Mouse (Mus musculus) stomach, embryonic 14.5 days (tissue): ENCODE results near the gene Olfr811. TPM values are rescaled to one million over a fixed set of nuclear protein-coding genes. Genes with fewer than 3 reads are reported as not detected.

Experiments
- polyA plus RNA-seq: library from polyadenylated mRNA; unstranded; fragments of >200 nt; fragmentation: Nextera tagmentation; extraction: Ambion mirVana; gene quantifications from 2 replicates; pipeline ENCODE4 v1.2.1, GENCODE M21; 2014

The Olfr811 gene
- polyA plus RNA-seq, 1 experiment from 2014 or later = not detected

Other genes with a start within 250 kb of the Olfr811 start
- not detected in 2 replicates for gene Olfr794, start 236.7 kb downstream of the Olfr811 start, polyA plus RNA-seq
- gene Olfr796, start 191.8 kb downstream of the Olfr811 start, polyA plus RNA-seq = not detected in 2 replicates
- not detected in 2 replicates for gene Olfr798, start 176.5 kb downstream of the Olfr811 start, polyA plus RNA-seq
- not detected in 2 replicates for gene Olfr799, start 166.9 kb downstream of the Olfr811 start, polyA plus RNA-seq
- gene Olfr800, start 146.7 kb downstream of the Olfr811 start, polyA plus RNA-seq = not detected in 2 replicates
- gene Olfr801, start 130.5 kb downstream of the Olfr811 start, polyA plus RNA-seq = not detected in 2 replicates
- gene Olfr802, start 116.2 kb downstream of the Olfr811 start, polyA plus RNA-seq = 0.06 TPM in 1 of 2 replicates, not detected in the other
- not detected in 2 replicates for gene Olfr803, start 110.1 kb downstream of the Olfr811 start, polyA plus RNA-seq
- gene Olfr804, start 101.2 kb downstream of the Olfr811 start, polyA plus RNA-seq = not detected in 2 replicates
- not detected in 2 replicates for gene Olfr805, start 75.0 kb downstream of the Olfr811 start, polyA plus RNA-seq
- not detected in 2 replicates for gene Olfr806, start 62.5 kb downstream of the Olfr811 start, polyA plus RNA-seq
- not detected in 2 replicates for gene Olfr807, start 46.6 kb downstream of the Olfr811 start, polyA plus RNA-seq
- gene Olfr808, start 38.9 kb downstream of the Olfr811 start, polyA plus RNA-seq = not detected in 2 replicates
- not detected in 2 replicates for gene Olfr809, start 29.8 kb downstream of the Olfr811 start, polyA plus RNA-seq
- gene Olfr810, start 9.5 kb downstream of the Olfr811 start, polyA plus RNA-seq = not detected in 2 replicates
- gene Olfr812, start 41.7 kb upstream of the Olfr811 start, polyA plus RNA-seq = not detected in 2 replicates
- gene Olfr813, start 51.0 kb upstream of the Olfr811 start, polyA plus RNA-seq = not detected in 2 replicates
- not detected in 2 replicates for gene Olfr814, start 75.5 kb upstream of the Olfr811 start, polyA plus RNA-seq
- not detected in 2 replicates for gene Olfr815, start 101.5 kb upstream of the Olfr811 start, polyA plus RNA-seq
- not detected in 2 replicates for gene Olfr816, start 111.2 kb upstream of the Olfr811 start, polyA plus RNA-seq
- not detected in 2 replicates for gene Olfr818, start 144.7 kb upstream of the Olfr811 start, polyA plus RNA-seq
- gene Olfr819, start 162.9 kb upstream of the Olfr811 start, polyA plus RNA-seq = not detected in 2 replicates
- not detected in 2 replicates for gene Olfr247, start 171.7 kb upstream of the Olfr811 start, polyA plus RNA-seq
- gene Gm10310, start 180.7 kb upstream of the Olfr811 start, polyA plus RNA-seq = not detected in 2 replicates
- not detected in 2 replicates for gene Olfr820, start 208.2 kb upstream of the Olfr811 start, polyA plus RNA-seq
- not detected in 2 replicates for gene Olfr821, start 226.0 kb upstream of the Olfr811 start, polyA plus RNA-seq